Mouse (Mus musculus): ENCODE measurements at regions not wholly inside any gene's neighbourhood (a gene's known extent, or its start where the extent isn't known, plus 50 kb on each side); places are given as distances from the start of the nearest gene placed in this dataset.
"Not testable (repeated sequence)": the region's sequence is repeated elsewhere in the genome, so short reads cannot be mapped to it uniquely, and the experiment has no call there.

- peak; percentile 91 for DNase-seq (ENCODE audit: low read depth, low spot score)
These were observed 68.3 kb downstream of the Hsp90b1 start for GRCm38 (mm10) chr10:86636953-86637376.

DNA sequence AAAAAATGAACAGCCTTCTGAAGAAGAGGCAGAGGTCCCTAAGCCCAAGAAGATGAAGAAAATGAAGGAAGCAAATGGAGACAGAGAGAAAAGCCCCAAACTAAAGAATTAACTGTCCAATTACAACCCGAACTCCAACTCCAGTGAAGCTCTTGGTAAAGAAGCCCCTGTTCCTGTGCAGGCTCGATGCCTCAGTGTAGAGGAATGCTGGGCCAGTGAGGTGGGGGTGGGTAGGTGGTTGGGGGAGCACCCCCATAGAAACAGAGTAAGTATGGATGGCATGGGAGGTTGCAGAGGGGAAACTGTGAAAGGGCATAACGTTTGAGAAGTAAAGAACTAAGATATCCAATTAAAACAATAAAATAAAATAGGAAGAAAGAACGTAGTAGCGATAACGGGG lies 68.8 kb downstream of the Hsp90b1 start:
- not testable (repeated sequence) for DNase-seq (ENCODE audit: low read depth, low spot score)

DNA sequence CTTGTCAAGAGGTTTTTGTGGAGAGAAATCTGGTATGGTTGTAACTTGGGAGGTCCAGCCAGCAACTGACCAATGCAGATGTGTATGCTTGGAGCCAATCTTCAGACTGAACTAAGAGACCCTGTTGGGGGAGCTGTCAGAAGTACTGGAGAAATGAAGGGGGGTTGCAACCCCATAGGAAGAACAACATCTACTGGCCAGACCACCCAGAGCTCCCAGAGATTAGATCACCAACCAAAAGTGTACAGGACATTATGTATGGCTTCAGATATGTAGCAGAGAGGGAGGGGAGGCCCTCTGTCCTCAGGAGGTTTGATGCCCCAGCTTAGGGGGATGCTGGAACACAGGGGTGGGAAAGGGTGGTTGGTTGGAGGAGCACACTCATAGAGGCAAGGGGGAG lies 78.6 kb downstream of the Hsp90b1 start:
- DNase-seq (ENCODE audit: low read depth, low spot score) = not testable (repeated sequence)

DNA sequence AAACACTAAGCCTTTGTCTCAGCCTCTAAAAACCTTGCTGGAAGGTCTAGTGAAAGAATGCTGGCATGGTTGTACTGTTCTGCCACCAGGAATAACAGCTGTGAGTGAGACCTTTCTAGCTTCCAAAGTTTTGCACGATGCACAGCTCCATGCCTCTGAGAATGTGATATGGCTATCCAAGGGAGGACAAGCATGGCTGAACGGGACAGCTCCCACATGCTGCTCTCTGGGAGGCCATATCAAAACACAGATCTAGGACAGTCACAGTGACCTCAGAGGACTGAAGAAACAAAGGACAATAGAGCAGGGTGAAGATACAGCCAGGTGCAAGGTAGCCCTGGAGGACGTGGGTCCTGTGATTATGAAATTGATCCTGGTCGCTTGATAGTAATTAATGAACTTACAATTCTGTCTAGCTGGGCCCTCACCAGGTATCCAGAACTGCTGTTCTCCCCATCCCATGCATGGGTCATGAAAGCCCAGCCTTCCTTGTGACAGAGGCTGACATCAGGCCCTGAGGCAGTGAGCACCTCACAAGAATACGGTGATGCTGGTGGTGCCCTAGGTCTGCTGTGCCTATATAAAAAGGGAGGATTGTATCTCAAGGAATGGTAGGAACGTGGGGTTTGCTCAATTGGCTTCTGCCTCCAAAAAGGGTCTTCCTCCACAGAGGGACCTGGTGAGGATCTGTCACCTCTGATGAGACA lies 87.2 kb downstream of the Hsp90b1 start:
- DNase-seq (ENCODE audit: low read depth, low spot score) = not testable (repeated sequence)

- DNase-seq (ENCODE audit: low read depth, low spot score) = not testable (repeated sequence)
These were observed 93.0 kb downstream of the Hsp90b1 start for GRCm38 (mm10) chr10:86612341-86612740.

DNA sequence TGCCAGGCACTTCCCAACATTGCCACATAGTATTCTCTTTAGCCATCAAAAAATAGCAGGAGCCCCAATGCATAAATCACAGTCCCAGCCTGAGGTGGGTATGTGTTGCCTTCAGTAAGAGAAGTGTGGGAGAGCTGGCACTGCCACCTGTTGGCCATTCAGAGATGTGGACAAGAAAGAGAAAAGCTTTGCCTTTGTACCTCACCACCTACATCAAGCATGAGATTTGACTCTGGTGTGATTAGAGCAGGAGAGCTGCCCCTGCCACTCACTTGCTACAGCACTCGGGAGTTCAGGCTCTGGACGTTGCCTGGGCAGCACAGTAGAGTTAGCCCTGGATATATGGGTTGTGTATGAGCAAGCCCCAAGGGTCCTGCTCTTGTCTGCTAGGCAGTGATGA lies 95.3 kb downstream of the Hsp90b1 start:
- DNase-seq (ENCODE audit: low read depth, low spot score) = not testable (repeated sequence)

DNA sequence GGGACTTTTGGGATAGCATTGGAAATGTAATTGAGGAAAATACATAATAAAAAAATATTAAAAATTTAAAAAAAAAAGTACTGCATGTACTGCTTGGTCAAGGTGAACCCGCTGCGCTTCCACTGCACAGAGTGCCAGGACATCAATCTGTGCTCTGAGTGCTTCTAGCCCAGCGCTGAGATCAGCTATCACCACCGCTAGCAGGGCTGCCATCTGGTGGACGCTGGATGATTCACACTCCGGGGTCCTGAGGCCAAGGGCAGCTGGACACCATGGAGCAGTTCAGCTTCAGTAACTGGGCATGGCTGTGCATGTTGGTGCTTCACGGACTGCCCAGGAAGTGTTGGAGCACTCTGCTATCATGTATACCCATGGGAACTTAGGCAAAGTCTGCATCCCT lies 102.1 kb upstream of the Syn3 start:
- DNase-seq (ENCODE audit: low read depth, low spot score) = peak; percentile 9

- DNase-seq (ENCODE audit: low read depth, low spot score) = not testable (repeated sequence)
These were observed 101.3 kb upstream of the Syn3 start for GRCm38 (mm10) chr10:86599991-86600390.

DNA sequence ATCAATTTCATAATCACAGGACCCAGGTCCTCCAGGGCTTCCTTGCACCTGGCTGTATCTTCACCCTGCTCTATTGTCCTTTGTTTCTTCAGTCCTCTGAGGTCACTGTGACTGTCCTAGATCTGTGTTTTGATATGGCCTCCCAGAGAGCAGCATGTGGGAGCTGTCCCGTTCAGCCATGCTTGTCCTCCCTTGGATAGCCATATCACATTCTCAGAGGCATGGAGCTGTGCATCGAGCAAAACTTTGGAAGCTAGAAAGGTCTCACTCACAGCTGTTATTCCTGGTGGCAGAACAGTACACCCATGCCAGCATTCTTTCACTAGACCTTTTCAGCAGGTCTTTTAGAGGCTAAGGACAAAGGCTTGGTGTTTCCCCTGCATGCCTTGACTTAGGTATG lies 91.5 kb upstream of the Syn3 start:
- DNase-seq (ENCODE audit: low read depth, low spot score) = not testable (repeated sequence)

DNA sequence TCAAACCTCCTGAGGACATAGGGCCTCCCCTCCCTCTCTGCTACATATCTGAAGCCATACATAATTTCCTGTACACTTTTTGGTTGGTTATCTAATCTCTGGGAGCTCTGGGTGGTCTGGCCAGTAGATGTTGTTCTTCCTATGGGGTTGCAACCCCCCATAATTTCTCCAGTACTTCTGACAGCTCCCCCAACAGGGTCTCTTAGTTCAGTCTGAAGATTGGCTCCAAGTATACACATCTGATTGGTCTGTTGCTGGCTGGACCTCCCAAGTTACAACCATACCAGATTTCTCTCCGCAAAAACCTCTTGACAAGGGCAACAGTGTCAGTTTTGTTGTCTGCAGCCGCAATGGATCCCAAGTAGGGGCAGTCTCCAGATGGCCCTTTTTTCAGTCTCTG lies 68.2 kb upstream of the Syn3 start:
- DNase-seq (ENCODE audit: low read depth, low spot score) = not testable (repeated sequence)

- DNase-seq (ENCODE audit: low read depth, low spot score) = peak; percentile 8
These were observed 57.1 kb upstream of the Syn3 start for GRCm38 (mm10) chr10:86555843-86556242.
